Mouse (Mus musculus) lung, adult 2 months (tissue): ENCODE data around the gene Fggy. TPM values are rescaled to one million over a fixed set of nuclear protein-coding genes. Genes with fewer than 3 reads are reported as not detected.

Experiments
- DNase-seq: peaks from one replicate; pipeline ENCODE4 v3.0.0; 2022
- H3K4me1 ChIP-seq: fragments of 200-500 bp; 2 replicates; pipeline ENCODE4 v1.6.1; 2011; ENCODE audit warnings: low read length; ENCODE audit not compliant: control insufficient read depth, insufficient read depth
- H3K4me3 ChIP-seq: fragments of 200-500 bp; replicated peaks from 2 replicates; pipeline ENCODE3; 2011; ENCODE audit warnings: low read depth, mild to moderate bottlenecking, control low read depth, low read length; ENCODE audit errors: extremely low read depth
- CTCF ChIP-seq: fragments of 200-500 bp; IDR thresholded peaks from 2 replicates; pipeline ENCODE4 v1.5.1; 2011; ENCODE audit warnings: mild to moderate bottlenecking, low read length, control low read depth; ENCODE audit not compliant: insufficient read depth
- POLR2A ChIP-seq: fragments of 200-500 bp; IDR thresholded peaks from 2 replicates; pipeline ENCODE4 v1.6.1; 2011; ENCODE audit warnings: low read depth, mild to moderate bottlenecking, control low read depth, low read length, borderline replicate concordance; ENCODE audit errors: extremely low read depth
- WGBS: fragments of 180-500 bp; shearing (Covaris S2); methylation state at CpG from one replicate; pipeline ENCODE4 v1.1.7; 2018; 5-methylcytosine and 5-hydroxymethylcytosine counted together
- polyA plus RNA-seq: library from polyadenylated mRNA; depleted of rRNA; stranded (reverse); fragments of >200 nt; gene quantifications from 2 replicates; pipeline ENCODE4 v1.2.3, GENCODE M21; 2012

The Fggy gene
- polyA plus RNA-seq, 1 experiment = 5.3 TPM

DNA sequence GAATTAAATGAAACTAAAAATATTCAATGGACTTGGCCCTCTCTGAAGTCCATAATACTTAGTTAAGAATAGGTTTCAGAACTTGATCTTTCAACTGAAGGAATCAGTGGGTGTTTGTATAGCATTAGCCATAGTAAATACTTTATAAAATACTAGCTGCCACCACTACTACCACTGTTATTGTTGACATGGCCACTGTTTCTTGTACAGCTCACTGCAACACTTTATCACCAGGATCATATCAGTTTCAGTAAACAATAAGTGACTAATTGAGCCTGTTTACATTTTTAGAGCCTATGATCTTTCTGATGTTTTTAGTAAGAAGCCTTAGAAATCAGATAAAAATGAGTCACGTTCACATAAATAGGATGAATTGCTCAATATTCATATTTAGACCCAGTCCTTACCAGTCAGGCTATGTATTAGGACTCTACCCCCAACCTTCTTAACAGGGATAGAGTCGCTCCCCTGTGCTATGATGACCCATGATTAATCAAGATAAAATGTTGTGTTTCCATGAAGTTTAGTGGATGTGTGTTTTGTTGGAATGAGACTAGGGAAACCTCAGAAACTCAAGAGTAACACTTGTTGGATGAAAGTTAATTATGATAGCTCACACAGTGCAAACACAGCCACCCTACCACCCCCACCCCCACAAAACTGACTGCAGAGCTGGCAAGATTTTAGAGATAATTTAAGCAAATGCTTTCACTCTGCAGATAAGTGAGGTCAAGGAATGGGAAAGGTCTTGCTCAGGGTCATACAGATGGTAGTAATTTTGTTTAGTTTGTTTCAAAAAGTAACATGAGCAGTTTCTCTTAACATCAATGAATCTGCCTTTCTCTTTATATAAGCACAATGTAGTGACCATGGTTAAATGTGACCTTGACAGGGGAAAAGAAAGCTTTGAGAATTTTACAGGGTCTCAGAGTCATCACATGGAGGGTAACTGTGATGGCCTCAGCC lies 352.7 kb downstream of the Fggy start:
- no peaks in the 10 kb centered on the region for H3K4me1 ChIP-seq
- WGBS = 54% methylated on average over 2 of the region's 2 CpGs
- no peak for DNase-seq
- no peak for TF ChIP-seq CTCF
- H3K4me3 ChIP-seq = no peak overlapping the region

GRCm38 (mm10) chr4:95913026-95913425 lies 355.7 kb downstream of the Fggy start:
- WGBS = 63% methylated on average over 1 of the region's 1 CpGs
- no peak for DNase-seq
- no peak overlapping the region for H3K4me3 ChIP-seq
- H3K4me1 ChIP-seq = no peaks in the 10 kb centered on the region
- TF ChIP-seq CTCF = no peak
- no peak for TF ChIP-seq POLR2A

DNA sequence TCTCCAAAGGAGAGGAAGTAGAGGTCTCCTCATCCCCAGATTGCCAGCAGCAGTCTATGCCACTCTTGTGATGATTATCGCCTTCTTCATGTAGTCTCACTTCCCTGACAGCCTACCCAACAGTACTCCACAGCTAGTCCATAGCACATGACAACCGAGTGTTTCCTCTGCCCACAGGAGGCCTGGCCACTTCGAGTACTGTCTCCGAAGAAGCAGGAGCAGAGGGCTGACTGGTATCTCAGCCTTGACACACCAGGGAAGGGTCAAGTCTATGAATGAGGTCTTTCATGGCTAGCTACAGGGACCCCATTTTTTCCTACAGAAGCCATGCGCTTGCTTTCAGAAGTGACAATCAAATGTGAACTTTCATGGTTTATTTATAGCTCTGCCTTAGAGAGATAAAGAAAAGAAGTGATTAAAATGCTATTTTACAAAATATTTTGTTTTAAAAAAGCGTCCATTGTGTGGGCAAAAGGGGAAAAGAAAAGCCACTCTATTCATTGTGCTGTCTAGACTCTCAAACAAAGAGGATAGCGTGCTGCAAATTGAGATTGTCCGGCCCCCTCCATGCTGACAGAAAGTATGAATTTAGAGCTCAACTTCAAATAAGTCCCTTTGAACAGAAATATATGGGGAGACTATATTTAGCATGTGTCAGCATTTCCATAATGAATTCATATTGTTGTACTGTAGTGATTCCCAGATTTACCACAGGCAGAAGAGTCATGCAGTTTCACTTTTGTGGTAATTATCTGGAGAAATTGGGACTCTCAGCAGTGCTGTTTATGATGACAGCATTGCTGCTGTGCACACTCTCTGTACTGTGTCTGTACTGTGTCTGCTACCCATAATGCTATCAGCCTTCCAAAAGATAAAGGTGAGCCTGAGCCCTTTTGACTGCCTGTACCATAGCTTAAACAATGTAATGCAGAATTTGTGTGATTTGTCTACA lies 358.6 kb downstream of the Fggy start:
- TF ChIP-seq POLR2A = no peak
- TF ChIP-seq CTCF = no peak
- Histone ChIP-seq H3K4me3 (no peak overlapping the region), H3K4me1 (no peaks in the 10 kb centered on the region)
- WGBS = 76% methylated on average over 8 of the region's 8 CpGs
- no peak for DNase-seq

DNA sequence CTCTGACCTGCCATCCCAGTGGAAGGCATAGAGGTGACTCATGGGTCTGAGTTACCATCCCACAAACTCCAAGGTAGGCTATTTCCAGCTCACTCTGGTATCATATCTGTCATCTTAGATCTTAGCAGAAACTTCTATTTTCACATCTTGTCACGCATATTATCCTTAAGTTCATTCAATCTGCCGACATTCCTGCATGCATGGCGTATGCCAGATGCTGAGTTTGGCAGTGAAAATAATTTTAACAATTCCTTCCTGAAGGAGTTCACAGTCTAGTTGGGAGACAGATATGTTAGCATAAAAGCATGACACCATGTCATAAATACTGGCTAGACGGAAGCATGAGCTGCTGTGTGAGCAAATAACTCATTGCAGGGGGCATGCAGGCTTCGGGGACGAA lies 360.4 kb downstream of the Fggy start:
- H3K4me1 ChIP-seq = no peaks in the 10 kb centered on the region
- no peak overlapping the region for H3K4me3 ChIP-seq
- DNase-seq = no peak
- WGBS = 76% methylated on average over 6 of the region's 6 CpGs
- no peak for TF ChIP-seq CTCF
- TF ChIP-seq POLR2A = no peak

- no peak for DNase-seq
- WGBS = 75% methylated on average over 4 of the region's 4 CpGs
- no peak for TF ChIP-seq CTCF
- no peak for TF ChIP-seq POLR2A
- Histone ChIP-seq H3K4me3 (no peak overlapping the region), H3K4me1 (no peaks in the 10 kb centered on the region)
Observed at GRCm38 (mm10) chr4:95920448-95920847, 363.1 kb downstream of the Fggy start.

DNA sequence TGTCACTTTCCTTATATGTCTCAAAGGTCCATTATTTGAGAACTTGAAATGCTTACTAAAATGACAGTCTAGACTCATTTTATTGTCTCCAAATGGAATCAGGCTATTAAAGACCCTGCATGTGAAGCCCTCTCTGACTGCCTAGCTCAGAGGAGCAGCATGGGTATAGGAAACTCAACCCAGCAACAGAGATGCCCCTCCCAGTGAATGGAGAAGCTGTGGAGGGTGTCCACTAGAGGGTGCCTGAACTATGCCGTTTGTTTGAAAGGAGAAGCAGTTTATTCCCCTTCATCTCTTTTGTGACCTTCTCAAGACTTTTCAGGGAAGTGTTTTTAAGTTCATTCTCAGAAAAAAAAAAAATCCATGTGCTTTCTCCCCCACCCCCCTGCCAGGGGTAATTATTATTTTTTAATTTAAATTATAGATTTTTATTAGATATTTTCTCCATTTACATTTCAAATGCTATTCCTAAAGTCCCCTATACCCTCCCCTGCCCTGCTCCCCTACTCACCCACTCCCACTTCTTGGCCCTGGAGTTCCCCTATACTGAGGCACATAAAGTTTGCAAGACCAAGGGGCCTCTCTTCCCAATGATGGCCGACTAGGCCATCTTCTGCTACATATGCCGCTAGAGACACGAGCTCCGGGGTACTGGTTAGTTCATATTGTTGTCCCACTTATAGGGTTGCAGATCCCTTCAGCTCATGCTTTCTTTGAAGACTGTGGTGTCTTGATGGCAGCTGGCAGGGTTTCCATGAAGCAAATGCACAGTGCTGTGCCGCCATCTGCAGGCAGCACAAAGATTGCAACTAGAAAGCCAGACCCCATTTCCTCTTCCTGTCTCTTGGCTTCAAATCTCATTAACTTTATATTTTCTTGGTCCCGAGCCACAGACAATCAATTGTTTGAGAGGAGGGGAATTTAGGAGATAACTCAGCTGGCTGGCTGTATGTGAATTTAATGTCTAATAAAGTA lies 367.2 kb downstream of the Fggy start:
- DNase-seq = peak; percentile 64
- TF ChIP-seq CTCF = peak; percentile 97
- TF ChIP-seq POLR2A = no peak
- 11% methylated on average over 7 of the region's 7 CpGs for WGBS
- Histone ChIP-seq H3K4me1 (no peaks in the 10 kb centered on the region), H3K4me3 (no peak overlapping the region)

- no peak for TF ChIP-seq CTCF
- TF ChIP-seq POLR2A = no peak
- H3K4me1 ChIP-seq = no peaks in the 10 kb centered on the region
- no peak for DNase-seq
- H3K4me3 ChIP-seq = no peak overlapping the region
- 94% methylated on average over 1 of the region's 1 CpGs for WGBS
Observed at GRCm38 (mm10) chr4:95928846-95929245, 371.5 kb downstream of the Fggy start.

- 88% methylated on average over 1 of the region's 1 CpGs for WGBS
- Histone ChIP-seq H3K4me1 (no peaks in the 10 kb centered on the region), H3K4me3 (no peak overlapping the region)
- no peak for TF ChIP-seq POLR2A
- no peak for TF ChIP-seq CTCF
- no peak for DNase-seq
Observed at GRCm38 (mm10) chr4:95929936-95930335, 372.6 kb downstream of the Fggy start.
